In the genomic region with DNA sequence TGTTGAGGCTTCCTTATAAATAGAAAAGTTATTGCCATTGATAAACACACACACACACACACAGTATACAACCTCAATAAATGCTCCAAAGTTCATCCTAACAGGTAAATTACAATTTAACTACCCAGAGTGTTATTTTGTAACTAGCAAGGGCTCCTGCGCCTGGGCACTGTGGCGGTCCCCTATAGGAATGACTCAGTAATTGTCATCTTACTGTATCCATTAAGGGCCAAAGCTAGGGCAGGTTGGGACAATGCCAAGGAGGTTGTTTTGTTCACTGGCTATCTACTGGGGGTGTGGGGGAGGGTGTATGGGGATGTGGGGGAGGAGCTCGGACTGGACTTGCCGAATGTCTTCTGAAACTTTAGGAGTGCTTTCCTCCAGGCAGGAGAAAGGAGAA, we compare ENCODE assay signal across 18 mouse cellular contexts. TPM values are rescaled to one million over a fixed set of nuclear protein-coding genes. Genes with fewer than 3 reads are reported as not detected.
A peak's percentile ranks its signal among the peaks of the same experiment; 100 is the strongest.
DNase-seq lines count a peak whose midpoint lies in the region.
"Had no signal": no experiment of that assay in that cellular context is flagged by ENCODE, and none has a peak within 500 bp of the region (broad histone marks: within the 10 kb centered on the region; RNA-seq: fewer than 3 reads in every experiment).

No protein-coding gene starts in this region.

- intact Hi-C loops in heart, postnatal 14 days (cut with DNase I) = no loop called here

- peak; percentile 32 for DNase-seq in retina, postnatal 1 day
- no peak for DNase-seq in retina, embryonic 14.5 days (ENCODE audit: low spot score)
- peak; percentile 58 to 76 for DNase-seq in kidney, adult 8-10 months
- DNase-seq in kidney, postnatal 10 days = peak; percentile 72
- no peak for DNase-seq in adrenal gland, adult 2 months
- no peak for DNase-seq in embryo, embryonic 10.5 days (ENCODE audit: low spot score)
- no peak for DNase-seq in heart, postnatal 14 days
- DNase-seq in adrenal gland, postnatal 4 days (ENCODE audit: low spot score in 2 of 2) = no peak
- DNase-seq: adrenal gland, adult 8-10 months; cerebellum, adult 18-20 months; cerebellum, postnatal 25 days; layer of hippocampus, postnatal 36 days; lung, adult 18-20 months; lung, postnatal 14 days; right cerebral cortex, adult 18-20 months; right cerebral cortex, postnatal 4 days; thymus, postnatal 36 days had no signal

RNA-seq across cellular contexts. Expression of a gene that starts 16.6 kb away (rescaled TPM):
- total RNA-seq in adrenal gland, adult 2 months (2021) = 10 to 100 TPM in 1 of 2 experiments, 1 to 10 TPM in 1; 6.6 to 17.1 TPM
- 2.7 and 5.8 TPM in 2 replicates for polyA plus RNA-seq in adrenal gland, adult 2 months (2012; rRNA removed)
- total RNA-seq in heart, postnatal 14 days (2021) = 1 to 10 TPM; 1.3 to 1.9 TPM
- total RNA-seq in adrenal gland, postnatal 4 days (2021) = 10 to 100 TPM in 1 of 2 experiments, 1 to 10 TPM in 1; 3.8 to 13.3 TPM
- polyA plus RNA-seq: midbrain, embryonic 13.5 days had no signal

RNA-seq across cellular contexts. Expression of a gene that starts 37.0 kb away (rescaled TPM):
- 10 to 100 TPM; 51.5 to 54.2 TPM for total RNA-seq in adrenal gland, adult 2 months (2021)
- 44.4 and 45.4 TPM in 2 replicates for polyA plus RNA-seq in adrenal gland, adult 2 months (2012; rRNA removed)
- 10 to 100 TPM; 12.4 to 12.7 TPM for total RNA-seq in heart, postnatal 14 days (2021)
- total RNA-seq in adrenal gland, postnatal 4 days (2021) = 10 to 100 TPM; 69.8 to 70.7 TPM

Comparison
In these comparisons a context has a peak if more than half of its experiments do, and no peak if none do; other contexts are left out.
1. DNase-seq: peak in retina, postnatal 1 day (single experiment), kidney, adult 8-10 months (2 of 2) and kidney, postnatal 10 days (single experiment); none in retina, embryonic 14.5 days (single experiment), adrenal gland, adult 2 months (single experiment), embryo, embryonic 10.5 days (single experiment), heart, postnatal 14 days (0 of 2) and adrenal gland, postnatal 4 days (0 of 2).